22 mouse cellular contexts compared by ENCODE assay signal in genomic region chr3:143759337-143759736, GRCm38 (mm10).
"Had no signal": no experiment of that assay in that cellular context is flagged by ENCODE, and none has a peak within 500 bp of the region (broad histone marks: within the 10 kb centered on the region; RNA-seq: fewer than 3 reads in every experiment).

No protein-coding gene starts in this region.

- H3K36me3 ChIP-seq: liver, embryonic 12.5 days; liver, embryonic 15.5 days; midbrain, embryonic 10.5 days; midbrain, embryonic 13.5 days; neural tube, embryonic 13.5 days had no signal

- H3K4me1 ChIP-seq: liver, embryonic 12.5 days; liver, embryonic 15.5 days; megakaryocyte, embryonic 14.5 days; midbrain, embryonic 10.5 days; midbrain, embryonic 13.5 days; neural tube, embryonic 13.5 days had no signal

- H3K27me3 ChIP-seq: liver, embryonic 12.5 days; liver, embryonic 15.5 days; megakaryocyte, embryonic 14.5 days; midbrain, embryonic 13.5 days; neural tube, embryonic 13.5 days had no signal

- DNase-seq: kidney, adult 18-20 months; kidney, adult 9 months; kidney, postnatal 25 days; layer of hippocampus, adult 9-11 months; lung, adult 18-20 months; lung, postnatal 10 days; retina, postnatal 1 day; right cerebral cortex, postnatal 25 days; spleen, adult 18-20 months; thymus, adult 18-20 months; thymus, postnatal 36 days had no signal

- H3K4me3 ChIP-seq: layer of hippocampus, adult 2 months; left cerebral cortex, adult 2 months; liver, embryonic 12.5 days; liver, embryonic 15.5 days; megakaryocyte, embryonic 14.5 days; midbrain, embryonic 10.5 days; midbrain, embryonic 13.5 days; myocyte; neural tube, embryonic 13.5 days had no signal

- H3K9me3 ChIP-seq: liver, embryonic 12.5 days; liver, embryonic 15.5 days; midbrain, embryonic 10.5 days; midbrain, embryonic 13.5 days; neural tube, embryonic 13.5 days had no signal

- H3K9ac ChIP-seq: liver, embryonic 12.5 days; liver, embryonic 15.5 days; midbrain, embryonic 13.5 days; neural tube, embryonic 13.5 days had no signal

- H3K27ac ChIP-seq: layer of hippocampus, adult 2 months; left cerebral cortex, adult 2 months; liver, embryonic 12.5 days; liver, embryonic 15.5 days; midbrain, embryonic 10.5 days; midbrain, embryonic 13.5 days; neural tube, embryonic 13.5 days had no signal

- ATAC-seq: inflammation-experienced regulatory T-cells, adult 6 months; liver, embryonic 12.5 days; midbrain, embryonic 13.5 days; midbrain, embryonic 16.5 days had no signal

- H3K4me2 ChIP-seq: liver, embryonic 12.5 days; liver, embryonic 15.5 days; midbrain, embryonic 13.5 days; neural tube, embryonic 13.5 days had no signal
